9 mouse cellular contexts compared by ENCODE assay signal in genomic region chr11:111818124-111818523, GRCm38 (mm10).
DNase-seq lines count a peak whose midpoint lies in the region; ATAC-seq lines count a peak whose summit lies in the region.
"Had no signal": no experiment of that assay in that cellular context is flagged by ENCODE, and none has a peak within 500 bp of the region (broad histone marks: within the 10 kb centered on the region; RNA-seq: fewer than 3 reads in every experiment).

No protein-coding gene starts in this region.

- no peak overlapping the region for H3K9ac ChIP-seq in neural tube, embryonic 12.5 days
- H3K9ac ChIP-seq in kidney, embryonic 14.5 days (ENCODE audit: low read depth, low read length): no peak overlapping the region
- H3K9ac ChIP-seq: liver, embryonic 14.5 days had no signal

- peak; percentile 48 for DNase-seq in CD4-positive, CD25-positive, alpha-beta regulatory T cell, adult 2 months (ENCODE audit: low read depth, low spot score)
- peak; percentile 47 for DNase-seq in embryo, embryonic 11 days
- DNase-seq in heart, embryonic 10.5 days (ENCODE audit: low spot score): peak; percentile 78
- peak; percentile 5 to 8 for DNase-seq in layer of hippocampus, postnatal 25 days (ENCODE audit: extremely low spot score in 1 of 2, low spot score in 1 of 2)
- no peak for DNase-seq in cerebellum, postnatal 4 days (ENCODE audit: low spot score in 2 of 2)
- no peak for DNase-seq in cerebellum, adult 8-10 months

- peak overlapping the region; percentile 43 for H3K4me2 ChIP-seq in neural tube, embryonic 12.5 days (replicated peaks)
- no peak overlapping the region; the same call in 1 of the 2 replicates for H3K4me2 ChIP-seq in kidney, embryonic 14.5 days (replicated peaks; ENCODE audit: low read depth, low read length)

- H3K27ac ChIP-seq in heart, embryonic 10.5 days: no peak overlapping the region
- no peak overlapping the region for H3K27ac ChIP-seq in neural tube, embryonic 12.5 days
- H3K27ac ChIP-seq in kidney, embryonic 14.5 days (ENCODE audit: low read depth, low read length): no peak overlapping the region
- H3K27ac ChIP-seq: liver, embryonic 14.5 days had no signal

- 0 out of 2 replicates have a peak overlapping the region, but pooled peaks have one; percentile 31 for H3K4me3 ChIP-seq in heart, embryonic 10.5 days
- no peak overlapping the region for H3K4me3 ChIP-seq in neural tube, embryonic 12.5 days
- H3K4me3 ChIP-seq in kidney, embryonic 14.5 days (ENCODE audit: low read length): no peak overlapping the region

- no peaks in the 10 kb centered on the region for H3K27me3 ChIP-seq in heart, embryonic 10.5 days (ENCODE audit: insufficient read depth, poor library complexity, severe bottlenecking)
- no peaks in the 10 kb centered on the region for H3K27me3 ChIP-seq in neural tube, embryonic 12.5 days (replicated peaks)
- no peaks in the 10 kb centered on the region for H3K27me3 ChIP-seq in kidney, embryonic 14.5 days (ENCODE audit: control insufficient read depth, insufficient read depth, low read length)

- peak; percentile 48; the same call in 1 of the 2 replicates for ATAC-seq in neural tube, embryonic 12.5 days (ENCODE audit: low FRiP score, low read depth)
- ATAC-seq in kidney, embryonic 14.5 days (ENCODE audit: low FRiP score, low TSS enrichment): no peak

- H3K36me3 ChIP-seq in heart, embryonic 10.5 days: no peaks in the 10 kb centered on the region
- H3K36me3 ChIP-seq in neural tube, embryonic 12.5 days: no peaks in the 10 kb centered on the region
- no peaks in the 10 kb centered on the region for H3K36me3 ChIP-seq in kidney, embryonic 14.5 days (ENCODE audit: control insufficient read depth, insufficient read depth, low read length)

- 5% methylated on average over 10 of the region's 10 CpGs for WGBS in heart, embryonic 10.5 days
- 2% methylated on average over 10 of the region's 10 CpGs for WGBS in neural tube, embryonic 12.5 days
- 3% methylated on average over 10 of the region's 10 CpGs for WGBS in kidney, embryonic 14.5 days

- H3K4me1 ChIP-seq in heart, embryonic 10.5 days: peaks cover 6% of the 10 kb centered on the region; the same call in 1 of the 2 replicates
- peaks cover 14% of the 10 kb centered on the region for H3K4me1 ChIP-seq in neural tube, embryonic 12.5 days
- H3K4me1 ChIP-seq in kidney, embryonic 14.5 days (ENCODE audit: control insufficient read depth, insufficient read depth, low read length): no peaks in the 10 kb centered on the region

- no peaks in the 10 kb centered on the region for H3K9me3 ChIP-seq in heart, embryonic 10.5 days
- no peaks in the 10 kb centered on the region for H3K9me3 ChIP-seq in neural tube, embryonic 12.5 days
- H3K9me3 ChIP-seq in kidney, embryonic 14.5 days (ENCODE audit: control insufficient read depth, low read length): no peaks in the 10 kb centered on the region

Comparison
In these comparisons a context has a peak if more than half of its experiments do, and no peak if none do; other contexts are left out.
1. DNase-seq: peak in CD4-positive, CD25-positive, alpha-beta regulatory T cell, adult 2 months (single experiment), embryo, embryonic 11 days (single experiment), heart, embryonic 10.5 days (single experiment) and layer of hippocampus, postnatal 25 days (2 of 2); none in cerebellum, postnatal 4 days (0 of 2) and cerebellum, adult 8-10 months (single experiment).